Mouse (Mus musculus) spleen, adult 2 months (tissue): Measurements from ENCODE around the gene Ap5z1.

ENCODE experiments used
- CTCF ChIP-seq: fragments of 200-500 bp; IDR thresholded peaks from 2 replicates; pipeline ENCODE4 v1.5.1; 2011; ENCODE audit warnings: mild to moderate bottlenecking, inconsistent platforms; ENCODE audit not compliant: insufficient read depth, insufficient read length, insufficient replicate concordance; ENCODE audit errors: extremely low read depth
- POLR2A ChIP-seq: fragments of 200-500 bp; IDR thresholded peaks from 2 replicates; pipeline ENCODE4 v1.6.1; 2011; ENCODE audit warnings: low read depth, low read length, inconsistent platforms

GRCm38 (mm10) chr5:142462641-142462948 lies 1.1 kb upstream of the Ap5z1 start:
- TF ChIP-seq CTCF = no peak
- TF ChIP-seq POLR2A = no peak
